Mouse (Mus musculus) retina, embryonic 14.5 days (tissue): ENCODE results near the gene Prcc.

Experiments
- DNase-seq: peaks from one replicate; pipeline ENCODE4 v3.0.0-alpha.2; 2015; ENCODE audit warnings: low spot score

Gene Prcc

DNA sequence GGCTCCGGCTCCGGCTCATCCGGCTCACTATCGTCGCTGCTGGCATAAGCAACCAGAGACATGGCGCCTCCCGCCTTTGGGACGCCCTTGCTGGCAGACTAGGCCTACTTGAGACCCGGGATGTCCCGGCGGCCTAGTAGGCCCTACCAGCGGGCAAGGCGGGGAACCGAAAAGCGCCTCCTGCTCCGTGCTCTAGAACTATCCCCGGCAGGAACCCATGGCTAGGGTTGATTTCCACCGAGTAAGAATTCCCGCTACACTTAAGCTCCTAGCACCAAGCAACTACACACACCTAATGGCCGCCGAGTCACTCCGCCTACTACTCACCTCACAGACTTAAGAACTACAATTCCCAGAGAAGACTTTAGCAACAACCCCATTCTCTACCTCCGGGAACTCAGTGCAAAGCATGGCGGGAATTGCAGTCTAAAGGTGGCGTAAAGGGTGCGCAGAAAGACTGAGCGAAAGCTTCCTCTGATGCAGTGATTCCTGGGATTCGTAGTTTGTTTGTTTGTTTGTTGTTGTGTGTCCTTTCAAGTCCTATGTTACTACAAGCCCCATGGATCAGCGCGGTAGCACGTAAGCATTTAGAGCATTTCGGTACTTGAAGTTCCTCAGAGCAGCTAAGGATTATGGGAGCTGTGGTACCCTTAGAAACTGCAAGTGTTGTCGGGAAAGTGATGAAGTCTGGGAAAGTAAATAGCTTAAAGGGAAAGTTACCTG is at the start of gene Prcc:
Prcc (minus strand) TSS at position 328 of the 723 bp plus-strand sequence.
- DNase-seq: peak; percentile 97

GRCm38 (mm10) chr3:87935201-87935600 is 49.8 kb upstream of the Prcc start:
- no peak for DNase-seq

DNA sequence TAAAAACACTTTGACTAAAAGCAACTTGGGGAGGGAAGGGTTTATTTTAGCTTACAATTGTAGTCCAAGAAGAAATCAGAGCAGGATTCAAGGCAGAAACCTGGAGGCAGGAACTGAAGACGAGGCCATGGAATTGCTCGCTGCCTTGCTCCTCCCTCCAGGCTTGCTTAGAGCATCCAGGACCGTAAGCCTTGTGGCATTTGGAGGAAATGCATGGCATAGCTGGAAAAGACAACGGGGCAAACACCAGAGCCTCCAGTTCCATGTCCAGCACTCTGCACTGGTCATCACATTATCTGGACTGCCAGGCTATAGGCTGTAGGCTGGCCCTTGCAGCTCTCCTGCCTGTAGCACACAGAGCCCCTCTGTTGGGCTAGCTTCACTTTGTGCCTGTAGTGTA is 49.1 kb upstream of the Prcc start:
- no peak for DNase-seq

DNA sequence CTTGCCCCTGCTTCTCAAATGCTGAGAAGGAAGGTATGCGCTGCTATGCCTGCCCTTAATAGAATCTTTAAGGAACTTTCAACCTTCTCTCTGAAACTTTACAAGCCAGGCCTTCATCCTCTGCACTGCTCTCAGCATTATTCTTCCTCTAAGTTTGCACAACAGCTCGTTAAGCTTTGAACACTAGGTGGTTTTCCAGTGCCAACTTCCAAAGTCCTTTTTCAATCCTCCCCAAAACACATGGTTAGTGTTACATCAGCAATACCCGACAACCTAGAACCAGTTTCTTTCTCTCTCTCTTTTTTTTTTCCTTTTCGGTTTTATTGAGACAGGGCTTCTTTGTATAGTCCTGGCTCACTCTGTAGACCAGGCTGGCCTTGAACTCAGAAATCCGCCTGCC is 48.6 kb upstream of the Prcc start:
- DNase-seq: no peak

DNA sequence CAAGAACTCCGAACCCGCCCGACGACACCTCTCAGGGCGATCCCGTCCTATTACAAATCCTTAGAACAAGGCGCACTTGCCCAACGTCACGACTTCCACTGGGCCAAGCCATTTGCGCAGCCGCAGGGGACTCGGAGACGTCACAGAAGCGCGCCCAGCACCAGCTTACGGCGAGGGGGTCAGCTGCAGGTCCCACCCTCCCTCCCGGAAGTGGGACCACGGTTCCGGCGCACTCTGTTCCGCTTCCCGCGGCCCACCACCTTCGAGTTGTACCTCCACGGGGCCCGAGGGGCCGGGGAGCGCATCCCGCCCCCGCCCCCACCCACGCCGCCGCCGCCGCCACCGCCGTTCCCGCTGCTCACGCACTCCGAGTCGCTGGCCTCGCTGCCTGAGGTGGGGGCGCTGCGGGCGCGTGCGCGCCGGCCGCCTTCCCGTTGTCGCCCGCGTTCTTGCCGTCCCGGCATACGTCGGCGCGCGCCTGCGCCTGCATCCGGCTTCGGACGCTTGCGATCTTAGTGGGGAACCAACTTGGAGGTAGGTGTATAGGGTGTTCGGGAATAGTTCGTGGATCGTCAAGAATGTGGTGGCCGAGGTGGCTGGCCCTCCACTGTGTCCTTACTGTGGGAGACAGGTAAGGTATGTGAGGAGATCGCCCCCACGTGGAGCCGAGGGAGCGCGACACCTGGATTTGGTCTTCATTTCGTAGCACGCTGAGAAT is 44.8 kb upstream of the Prcc start, which contains the start of the genes Isg20l2 and Rrnad1:
Isg20l2 (plus strand) TSS at position 237 of the 718 bp plus-strand sequence.
Rrnad1 (minus strand) TSS at position 640 of the 718 bp plus-strand sequence.
- DNase-seq: peak; percentile 96

DNA sequence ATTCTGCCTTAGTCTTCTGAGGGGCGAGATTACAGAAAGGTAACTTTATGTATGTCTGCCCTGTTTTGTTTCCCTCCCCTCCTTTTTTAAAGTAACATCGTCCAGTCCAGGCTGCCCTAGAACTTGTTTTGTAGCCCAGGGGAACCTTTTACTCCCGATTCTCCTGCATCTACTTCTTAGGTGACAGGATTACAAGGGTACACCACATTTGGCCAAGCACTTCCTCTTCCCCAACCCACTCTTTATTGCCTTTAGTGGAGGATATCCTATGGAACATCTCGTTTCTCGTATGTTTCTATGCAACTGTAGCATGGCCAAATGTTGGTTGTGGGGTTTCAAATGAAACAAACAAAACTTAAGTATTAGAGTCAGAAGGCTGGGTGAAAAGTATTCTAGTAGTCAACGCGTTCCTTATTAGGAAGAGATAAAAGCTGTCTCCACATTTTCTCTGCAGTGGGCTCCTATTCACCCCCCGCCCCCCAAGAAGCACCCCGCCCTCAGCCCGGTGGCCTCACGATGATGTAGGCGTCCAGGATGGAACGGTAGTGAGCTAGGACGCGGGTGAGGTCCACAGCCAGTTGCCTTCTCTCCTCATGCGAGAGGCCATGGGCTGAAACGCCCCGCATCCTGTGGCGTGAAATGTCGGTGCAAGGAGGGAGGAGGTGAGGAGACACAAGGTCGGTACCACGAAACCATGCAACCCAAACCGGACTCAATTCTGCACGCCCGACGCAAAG is 44.1 kb upstream of the Prcc start:
- no peak for DNase-seq

DNA sequence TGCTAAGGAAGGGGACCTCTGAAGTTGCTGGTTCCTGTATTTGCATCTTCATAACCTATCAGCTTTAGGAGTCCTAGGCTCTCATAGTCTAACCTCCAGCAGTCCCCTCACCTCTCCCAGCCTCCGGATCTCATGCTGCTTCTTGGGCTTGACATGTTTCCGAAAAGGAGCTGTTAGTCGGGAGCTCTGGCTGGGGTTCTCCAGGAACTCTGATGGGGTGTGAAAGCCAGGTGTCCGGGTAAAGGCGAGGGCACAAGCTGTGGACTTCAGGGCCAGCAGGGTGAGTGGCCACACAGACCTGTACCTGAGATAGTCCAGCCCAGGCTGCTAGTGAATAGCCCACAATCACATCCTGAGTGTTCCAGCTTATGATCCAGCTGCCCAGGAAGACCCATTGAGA is 42.0 kb upstream of the Prcc start:
- no peak for DNase-seq

DNA sequence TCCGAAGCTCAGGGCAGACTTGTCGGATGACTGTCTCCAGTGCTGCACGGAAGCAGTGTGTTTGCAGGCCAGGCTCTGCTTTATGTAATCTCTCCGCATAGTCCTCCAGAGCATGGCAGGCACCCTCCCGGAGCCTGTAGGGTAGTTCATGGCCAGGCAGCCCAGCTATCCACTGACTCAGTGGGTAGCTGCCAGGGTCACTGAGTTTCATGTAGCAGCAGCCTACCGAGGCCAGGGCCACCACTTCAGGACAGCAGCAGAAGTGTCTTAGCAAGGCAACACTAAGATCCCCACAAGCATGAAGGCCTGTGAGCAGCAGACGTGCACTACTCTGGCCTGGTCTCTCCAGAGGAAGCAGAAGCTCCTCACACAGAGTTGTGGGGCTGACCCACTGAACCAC is 39.6 kb upstream of the Prcc start:
- DNase-seq: no peak

DNA sequence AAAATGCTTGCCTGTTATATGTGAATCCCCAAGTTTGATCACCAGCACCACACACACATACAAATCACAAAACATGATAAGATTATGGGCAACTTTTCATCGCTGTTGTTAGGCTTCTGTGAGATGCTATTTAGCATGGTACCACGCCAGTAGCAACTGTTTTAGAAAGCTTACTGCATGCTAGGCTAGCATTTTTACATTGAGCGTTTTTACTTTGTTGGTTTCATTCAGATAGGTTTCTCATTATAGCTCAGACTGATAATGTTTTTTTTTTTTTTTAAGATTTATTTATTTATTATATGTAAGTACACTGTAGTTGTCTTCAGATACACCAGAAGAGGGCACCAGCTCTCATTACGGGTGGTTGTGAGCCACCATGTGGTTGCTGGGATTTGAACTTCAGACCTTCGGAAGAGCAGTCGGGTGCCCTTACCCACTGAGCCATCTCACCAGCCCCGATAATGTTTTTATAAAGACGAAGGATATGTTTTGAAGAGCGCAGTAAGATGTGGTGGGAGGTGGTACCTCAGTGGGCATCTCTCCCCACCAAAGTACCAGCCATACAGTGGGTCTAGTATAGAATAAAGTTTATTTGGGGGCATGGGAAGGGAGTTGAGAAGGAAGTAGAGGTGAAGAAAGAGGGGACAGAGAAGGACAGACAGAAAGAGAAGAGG is 35.0 kb upstream of the Prcc start:
- no peak for DNase-seq

GRCm38 (mm10) chr3:87919336-87920108 is 34.1 kb upstream of the Prcc start, which contains the start of gene Mrpl24:
Gene Mrpl24, plus strand, starts transcription at chr3:87919506.
- peak; percentile 92 for DNase-seq

- DNase-seq: no peak
Observed at GRCm38 (mm10) chr3:87918551-87918950, 33.1 kb upstream of the Prcc start.

DNA sequence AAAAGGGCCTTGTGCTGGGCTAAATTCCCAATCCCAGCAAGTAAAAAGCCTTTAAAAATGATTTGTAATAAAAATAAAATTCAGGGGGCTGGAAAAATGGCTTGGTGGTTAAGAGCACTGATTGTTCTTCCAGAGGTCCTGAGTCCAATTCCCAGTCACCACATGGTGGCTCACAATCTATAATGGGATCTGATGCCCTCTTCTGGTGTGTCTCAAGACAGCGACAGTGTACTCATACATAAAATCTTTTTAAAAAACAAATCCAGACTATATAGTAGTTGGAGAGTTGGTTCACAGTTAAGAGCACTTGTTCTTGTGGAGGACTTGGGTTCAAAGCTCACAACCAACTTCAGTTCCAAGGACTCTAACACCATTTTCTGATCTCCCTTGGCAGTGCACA is 31.6 kb upstream of the Prcc start:
- DNase-seq: no peak

DNA sequence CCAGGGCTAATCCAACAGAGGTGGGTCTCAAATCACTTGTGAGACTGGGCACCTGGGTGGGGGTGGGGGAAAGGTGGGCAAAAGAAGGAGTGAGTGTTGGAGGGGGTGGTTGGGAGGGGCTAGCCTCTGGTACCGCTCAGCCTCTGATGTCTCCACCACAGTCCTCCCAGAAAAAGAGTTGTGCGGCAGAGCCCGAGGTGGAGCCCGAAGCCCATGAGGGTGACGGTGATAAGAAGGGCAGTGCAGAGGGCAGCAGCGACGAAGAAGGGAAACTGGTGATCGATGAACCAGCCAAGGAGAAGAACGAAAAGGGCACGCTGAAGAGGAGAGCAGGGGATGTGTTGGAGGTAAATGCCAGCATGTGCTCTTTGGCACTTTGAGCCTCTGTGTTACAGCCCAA is 28.5 kb upstream of the Prcc start:
- no peak for DNase-seq

DNA sequence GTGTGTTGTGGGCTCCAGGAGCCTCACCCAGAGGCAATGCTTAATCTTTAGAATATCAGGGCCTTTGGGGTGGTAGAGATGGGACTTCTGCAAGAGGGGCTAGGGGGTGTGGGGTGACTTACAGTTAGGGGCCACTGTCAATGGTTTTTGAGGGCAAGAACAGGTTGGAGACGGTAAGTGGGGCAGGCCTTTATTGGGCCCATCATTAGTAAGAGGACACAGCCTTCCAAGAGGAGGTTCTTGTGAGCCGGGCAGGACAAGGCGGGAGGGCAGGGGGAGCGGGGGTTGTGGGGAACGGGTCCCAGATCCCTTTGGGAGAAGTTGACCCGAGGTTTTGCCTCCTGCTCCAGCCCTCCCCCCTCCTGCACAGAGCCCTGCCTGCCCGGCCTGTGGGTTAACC is 28.1 kb upstream of the Prcc start:
- no peak for DNase-seq

- DNase-seq: peak; percentile 82
Observed at GRCm38 (mm10) chr3:87910573-87911141, 25.2 kb upstream of the Prcc start.

GRCm38 (mm10) chr3:87909874-87910273 is 24.5 kb upstream of the Prcc start:
- no peak for DNase-seq

GRCm38 (mm10) chr3:87909381-87909780 is 24.0 kb upstream of the Prcc start:
- no peak for DNase-seq

GRCm38 (mm10) chr3:87907906-87908305 is 22.5 kb upstream of the Prcc start:
- DNase-seq: no peak

DNA sequence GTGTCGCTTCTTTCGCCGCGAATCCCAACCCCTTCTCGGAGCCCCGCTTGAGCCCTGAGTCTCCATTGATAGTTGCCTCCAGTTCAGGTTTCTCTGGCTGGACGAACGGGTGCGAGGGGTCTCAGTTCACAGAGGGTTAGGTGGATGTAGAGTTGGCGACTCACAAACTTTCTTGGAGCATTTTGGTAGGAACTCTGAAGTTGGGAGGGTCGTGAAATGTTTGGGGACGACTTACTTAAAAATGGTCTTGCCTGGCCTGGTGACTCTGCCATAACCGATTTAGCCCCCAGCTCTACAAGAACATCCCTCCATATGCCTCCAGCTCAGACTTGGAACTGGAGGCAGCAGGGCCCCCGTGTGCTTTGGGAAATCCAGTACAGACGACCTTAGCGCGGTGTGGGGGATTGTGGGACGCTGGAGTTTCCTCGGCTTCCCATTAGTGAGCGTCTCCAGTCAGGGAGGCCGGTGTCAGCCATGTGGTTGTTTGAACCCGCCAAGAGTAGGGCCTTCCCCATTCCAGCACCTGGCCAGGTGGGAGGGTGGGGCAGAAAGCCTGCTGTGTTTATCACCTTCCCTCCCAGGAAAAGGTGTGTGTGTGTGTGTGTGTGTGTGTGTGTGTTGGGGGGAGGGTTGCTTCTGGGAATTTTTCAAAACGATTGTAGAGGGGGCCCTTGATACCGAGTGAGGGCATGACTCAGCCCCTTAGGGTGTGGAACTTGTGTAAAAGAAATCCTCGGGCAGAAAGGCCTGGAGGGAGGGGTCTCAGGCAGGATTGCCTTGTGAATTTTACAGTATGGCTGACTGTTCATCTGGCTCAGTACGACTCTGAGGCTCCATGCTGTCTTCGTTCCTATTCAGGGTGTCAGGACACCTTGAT is 21.8 kb upstream of the Prcc start:
- peak; percentile 33 for DNase-seq

- DNase-seq: peak; percentile 53
Observed at GRCm38 (mm10) chr3:87906601-87906980, 21.2 kb upstream of the Prcc start.
